Mouse (Mus musculus) G1E (cell line): Measurements from ENCODE around the gene Nectin1.
A peak's percentile ranks its signal among the peaks of the same experiment; 100 is the strongest.

Experiments
- CTCF ChIP-seq: IDR thresholded peaks from 2 replicates; pipeline ENCODE4 v1.5.1; 2012; ENCODE audit warnings: low read depth, low read length, inconsistent platforms, mixed read lengths
- GATA1 ChIP-seq: IDR thresholded peaks from 2 replicates; pipeline ENCODE4 v1.6.1; 2012; ENCODE audit warnings: borderline replicate concordance, low read length, inconsistent platforms, mixed read lengths
- GATA2 ChIP-seq: IDR thresholded peaks from 2 replicates; pipeline ENCODE4 v1.6.1; 2012; ENCODE audit warnings: low read depth, low read length, inconsistent platforms, borderline replicate concordance
- TAL1 ChIP-seq: conservative IDR thresholded peaks from 2 replicates; pipeline ENCODE4 v1.6.1; 2012; ENCODE audit warnings: low read depth, low read length, inconsistent platforms, mixed read lengths

DNA sequence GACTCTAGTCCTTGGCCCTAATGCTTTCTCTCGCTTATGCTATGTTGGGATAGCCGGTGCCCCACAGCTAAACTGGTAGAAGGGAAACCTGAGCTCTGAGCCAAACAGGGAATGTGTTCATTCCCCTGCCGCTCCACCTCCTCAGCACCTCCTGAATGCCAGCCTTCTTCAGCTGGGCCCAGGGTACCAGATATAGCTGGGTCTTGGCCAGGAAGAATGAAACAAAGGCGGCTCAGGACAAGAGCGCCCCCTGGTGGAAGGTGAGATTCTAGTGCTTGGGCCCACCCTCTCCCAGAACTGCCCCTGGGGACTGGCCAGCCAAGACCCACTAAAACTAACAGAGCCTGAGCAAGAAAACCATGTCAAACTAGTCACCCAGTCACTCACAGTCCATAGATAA is 83.8 kb downstream of the Nectin1 start:
- TF ChIP-seq CTCF (peak; percentile 46), TAL1 (no peak), GATA2 (no peak), GATA1 (no peak)
